Mouse (Mus musculus) fibroblast of lung, adult 2 months (primary cell): Measurements from ENCODE around the gene Enox2.

Source experiments
- DNase-seq: peaks from one replicate; pipeline ENCODE4 v3.0.0-alpha.2; 2011; ENCODE audit warnings: low read depth

The Enox2 gene

GRCm38 (mm10) chrX:49287700-49288563 lies at the start of gene Enox2:
Gene Enox2 (minus strand): TSS chrX:49288259.
- DNase-seq: peak; percentile 79

- no peak for DNase-seq
These were observed 21.4 kb upstream of the Enox2 start for GRCm38 (mm10) chrX:49309496-49309895.

GRCm38 (mm10) chrX:49306659-49307058 lies 18.6 kb upstream of the Enox2 start:
- no peak for DNase-seq

- no peak for DNase-seq
These were observed 8.0 kb downstream of the Enox2 start for GRCm38 (mm10) chrX:49279918-49280586.

- DNase-seq: no peak
These were observed 14.5 kb downstream of the Enox2 start for GRCm38 (mm10) chrX:49273487-49274042.

- no peak for DNase-seq
These were observed 37.2 kb downstream of the Enox2 start for GRCm38 (mm10) chrX:49250816-49251215.

GRCm38 (mm10) chrX:49225792-49226426 lies 62.1 kb downstream of the Enox2 start:
- DNase-seq: no peak

- DNase-seq: no peak
These were observed 71.6 kb downstream of the Enox2 start for GRCm38 (mm10) chrX:49216422-49216821.

GRCm38 (mm10) chrX:49196386-49196785 lies 91.7 kb downstream of the Enox2 start:
- DNase-seq: no peak

- peak; percentile 0 for DNase-seq
These were observed 106.9 kb downstream of the Enox2 start for GRCm38 (mm10) chrX:49181136-49181535.

- DNase-seq: no peak
These were observed 109.4 kb downstream of the Enox2 start for GRCm38 (mm10) chrX:49178670-49179069.

- no peak for DNase-seq
These were observed 133.8 kb downstream of the Enox2 start for GRCm38 (mm10) chrX:49154280-49154679.

- DNase-seq: no peak
These were observed 163.2 kb downstream of the Enox2 start for GRCm38 (mm10) chrX:49124774-49125429.

- DNase-seq: no peak
These were observed 171.6 kb downstream of the Enox2 start for GRCm38 (mm10) chrX:49116465-49116864.

- no peak for DNase-seq
These were observed 175.6 kb downstream of the Enox2 start for GRCm38 (mm10) chrX:49112412-49112811.

GRCm38 (mm10) chrX:49100542-49100941 lies 187.5 kb downstream of the Enox2 start:
- peak; percentile 36 for DNase-seq

GRCm38 (mm10) chrX:49096249-49096648 lies 191.8 kb downstream of the Enox2 start:
- DNase-seq: no peak

GRCm38 (mm10) chrX:49075055-49075454 lies 213.0 kb downstream of the Enox2 start:
- DNase-seq: no peak

- peak; percentile 46 for DNase-seq
These were observed 214.5 kb downstream of the Enox2 start for GRCm38 (mm10) chrX:49073563-49073962.

GRCm38 (mm10) chrX:49045118-49045517 lies 242.9 kb downstream of the Enox2 start:
- no peak for DNase-seq

- DNase-seq: no peak
These were observed 278.3 kb downstream of the Enox2 start for GRCm38 (mm10) chrX:49009746-49010145.

GRCm38 (mm10) chrX:49005655-49006054 lies 282.4 kb downstream of the Enox2 start:
- no peak for DNase-seq
